Mouse (Mus musculus): ENCODE measurements around the gene Pacrg. TPM values are rescaled to one million over a fixed set of nuclear protein-coding genes. Genes with fewer than 3 reads are reported as not detected.

The Pacrg gene
- total RNA-seq, 1 experiment from 2014 or later, result not detected

DNA sequence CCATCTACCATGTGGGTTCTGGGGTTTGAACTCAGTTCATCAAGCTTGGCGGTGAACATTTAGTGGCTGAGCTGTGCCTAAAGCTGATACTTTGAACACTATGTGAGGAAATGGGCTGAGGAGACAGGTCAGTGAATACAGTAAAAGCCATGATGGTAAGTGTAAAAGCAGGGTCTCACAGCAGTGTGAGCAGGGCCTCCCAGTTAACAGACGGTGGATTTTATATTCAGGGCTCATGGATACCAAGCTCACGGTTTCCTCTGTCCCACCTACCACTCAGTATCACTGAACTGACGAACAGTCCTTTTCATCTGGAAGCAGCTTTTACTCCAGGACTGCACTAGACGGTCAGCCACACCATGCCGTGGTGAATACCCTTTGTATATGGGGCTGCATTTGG is 205.1 kb downstream of the Pacrg start:
- no peak for ATAC-seq (replicated peaks; ENCODE audit: insufficient number of reproducible peaks, low FRiP score, low TSS enrichment, poor library complexity, severe bottlenecking)

DNA sequence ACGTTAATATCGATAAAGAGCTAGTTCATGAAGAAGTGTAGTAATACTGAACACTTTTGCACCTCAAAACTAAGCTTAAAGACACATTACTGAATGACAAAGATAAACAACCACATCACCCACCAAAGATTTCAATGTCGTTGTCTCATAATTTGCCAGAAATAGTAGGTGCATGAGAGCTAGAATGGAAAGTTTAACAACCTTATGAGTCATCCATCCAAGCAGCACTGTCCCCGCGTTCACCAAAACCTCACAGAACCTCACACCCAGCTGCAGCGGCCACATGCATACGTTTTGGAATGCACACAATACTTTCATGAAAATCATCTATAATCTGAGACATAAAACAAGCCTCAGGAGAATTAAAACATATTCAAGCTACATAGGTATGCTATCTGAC is 206.3 kb downstream of the Pacrg start:
- no peak for ATAC-seq (replicated peaks; ENCODE audit: insufficient number of reproducible peaks, low FRiP score, low TSS enrichment, poor library complexity, severe bottlenecking)

DNA sequence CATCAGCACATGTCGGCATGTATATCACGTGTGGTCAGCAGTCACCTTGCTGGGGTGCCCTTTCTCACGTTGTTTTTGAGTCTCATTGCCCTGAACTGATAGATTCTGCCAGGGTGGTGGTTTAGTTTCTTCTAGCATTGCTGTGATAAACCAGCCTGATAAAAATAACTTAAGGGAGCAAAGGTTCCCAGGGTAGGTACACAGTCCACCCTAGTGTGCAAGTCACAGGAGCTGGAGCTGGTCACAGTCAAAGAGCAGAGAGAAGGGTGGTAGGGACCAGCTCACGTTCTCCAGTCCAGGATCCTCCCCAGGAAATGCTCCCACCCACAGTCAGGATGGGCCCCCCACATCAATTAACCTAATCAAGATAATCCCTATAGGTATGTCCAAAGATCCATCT is 211.9 kb downstream of the Pacrg start:
- no peak for ATAC-seq (replicated peaks; ENCODE audit: insufficient number of reproducible peaks, low FRiP score, low TSS enrichment, poor library complexity, severe bottlenecking)

GRCm38 (mm10) chr17:10627476-10627875 is 212.6 kb downstream of the Pacrg start:
- ATAC-seq (replicated peaks; ENCODE audit: insufficient number of reproducible peaks, low FRiP score, low TSS enrichment, poor library complexity, severe bottlenecking), result no peak

DNA sequence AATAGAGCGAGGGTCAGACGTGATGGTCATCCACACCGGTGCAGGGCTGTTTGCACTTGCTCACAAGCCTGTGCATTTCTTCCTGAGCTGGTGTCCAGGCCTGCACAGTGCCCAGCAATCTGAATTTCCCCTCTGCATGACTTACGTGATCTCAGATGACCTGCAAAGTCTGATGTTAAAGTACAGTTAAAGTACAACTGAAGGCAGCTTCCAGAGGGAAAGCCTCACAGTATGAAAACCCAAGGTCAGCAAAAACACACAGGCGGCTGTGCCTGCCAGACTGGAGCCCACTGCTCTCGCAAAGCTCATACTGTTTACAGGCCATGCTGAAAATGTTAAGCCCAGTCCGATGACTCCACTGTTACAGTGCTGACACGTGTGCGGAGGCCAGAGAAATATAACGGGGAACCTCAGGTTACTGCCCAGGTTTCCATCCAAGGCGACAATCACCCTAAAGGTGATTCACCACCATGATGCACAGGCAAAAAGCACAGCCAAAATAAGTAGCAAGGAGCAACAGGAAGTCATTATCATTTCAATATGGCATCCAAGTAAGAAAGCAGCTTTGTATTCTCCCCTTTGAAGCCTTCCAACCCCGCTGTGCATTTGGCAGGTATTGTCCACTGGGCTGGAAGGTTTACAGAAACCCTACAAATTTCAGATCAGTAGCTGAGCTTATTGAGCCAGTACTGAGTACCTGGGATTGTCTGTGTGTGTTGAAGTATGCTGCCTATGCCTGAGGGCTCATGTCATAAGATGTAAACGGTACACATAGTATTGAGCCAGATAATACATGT is 213.6 kb downstream of the Pacrg start:
- ATAC-seq (replicated peaks; ENCODE audit: insufficient number of reproducible peaks, low FRiP score, low TSS enrichment, poor library complexity, severe bottlenecking), result no peak

DNA sequence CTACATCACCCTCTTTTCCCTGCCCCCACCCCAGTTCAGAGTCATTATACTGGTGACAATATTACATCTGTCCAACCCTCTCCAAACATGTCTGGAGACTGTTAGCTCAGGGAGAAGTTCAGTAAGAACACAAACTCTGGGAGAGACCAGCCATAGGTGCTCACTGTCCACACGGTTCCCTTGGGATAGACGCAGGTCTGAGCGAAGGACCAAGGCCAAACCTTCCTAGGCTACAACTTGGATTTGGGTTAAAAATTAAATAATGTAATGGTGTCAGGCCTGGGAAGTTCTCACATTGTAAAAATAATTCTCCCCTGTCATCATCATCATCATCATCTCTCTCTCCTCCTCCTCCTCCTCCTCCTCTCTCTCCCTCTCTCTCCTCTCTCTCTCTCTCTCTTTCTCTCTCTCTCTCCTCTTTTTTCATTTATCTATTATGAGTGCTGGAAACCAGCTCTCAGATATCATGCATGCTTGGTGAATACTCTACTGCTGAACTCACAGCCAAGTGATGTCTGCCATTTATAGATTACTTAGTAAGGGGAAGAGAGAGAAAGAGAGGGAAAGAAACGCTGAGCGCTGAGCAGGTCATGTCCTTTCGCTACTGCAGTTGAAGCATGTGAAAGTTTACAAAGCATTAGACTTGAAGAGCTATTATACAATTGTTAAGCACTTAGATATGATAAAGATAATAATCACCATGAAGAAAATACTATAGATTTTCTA is 215.2 kb downstream of the Pacrg start:
- no peak for ATAC-seq (replicated peaks; ENCODE audit: insufficient number of reproducible peaks, low FRiP score, low TSS enrichment, poor library complexity, severe bottlenecking)

DNA sequence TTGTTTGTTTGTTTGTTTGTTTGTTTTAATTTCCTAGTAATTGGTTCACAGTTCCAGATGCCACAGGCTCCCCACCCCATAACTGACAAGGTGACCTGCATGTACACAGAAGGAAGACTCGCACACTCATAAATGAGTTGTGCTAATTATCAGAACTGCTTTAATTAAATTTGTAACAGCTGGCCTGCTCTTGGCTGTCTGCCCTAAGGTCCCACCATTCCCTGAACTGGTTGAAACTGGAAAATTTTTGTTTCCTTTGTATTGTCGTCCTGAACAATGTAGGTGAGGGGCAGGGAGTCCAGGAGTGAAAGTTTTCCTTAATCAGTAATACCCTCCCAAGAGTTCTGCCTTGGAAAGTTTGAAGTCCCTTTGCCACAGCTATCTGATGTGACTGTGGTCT is 219.5 kb downstream of the Pacrg start:
- ATAC-seq (replicated peaks; ENCODE audit: insufficient number of reproducible peaks, low FRiP score, low TSS enrichment, poor library complexity, severe bottlenecking), result no peak

- no peak for ATAC-seq (replicated peaks; ENCODE audit: insufficient number of reproducible peaks, low FRiP score, low TSS enrichment, poor library complexity, severe bottlenecking)
Measured at GRCm38 (mm10) chr17:10619881-10620280, 220.2 kb downstream of the Pacrg start.

- ATAC-seq (replicated peaks; ENCODE audit: insufficient number of reproducible peaks, low FRiP score, low TSS enrichment, poor library complexity, severe bottlenecking), result no peak
Measured at GRCm38 (mm10) chr17:10617656-10618055, 222.5 kb downstream of the Pacrg start.

DNA sequence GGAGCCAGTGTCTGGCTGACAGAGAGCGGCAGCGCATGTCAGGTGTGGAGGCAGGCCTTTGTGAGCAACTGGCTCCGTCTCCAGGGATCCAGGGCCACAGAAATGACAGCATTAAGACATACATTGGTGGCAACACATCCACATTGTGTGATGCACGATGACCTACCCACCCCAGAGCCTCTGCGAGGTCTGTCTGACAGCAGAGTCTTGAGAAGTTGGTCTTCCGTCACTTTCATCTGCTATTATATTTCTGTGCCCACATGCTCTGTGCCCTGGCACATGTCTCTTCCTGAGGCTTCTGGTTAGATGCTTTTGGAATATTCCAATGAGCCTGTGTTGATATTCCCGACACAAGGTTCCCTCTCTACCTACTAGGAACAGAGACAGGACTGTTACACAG is 224.5 kb downstream of the Pacrg start:
- no peak for ATAC-seq (replicated peaks; ENCODE audit: insufficient number of reproducible peaks, low FRiP score, low TSS enrichment, poor library complexity, severe bottlenecking)

- no peak for ATAC-seq (replicated peaks; ENCODE audit: insufficient number of reproducible peaks, low FRiP score, low TSS enrichment, poor library complexity, severe bottlenecking)
Measured at GRCm38 (mm10) chr17:10614696-10615095, 225.4 kb downstream of the Pacrg start.

DNA sequence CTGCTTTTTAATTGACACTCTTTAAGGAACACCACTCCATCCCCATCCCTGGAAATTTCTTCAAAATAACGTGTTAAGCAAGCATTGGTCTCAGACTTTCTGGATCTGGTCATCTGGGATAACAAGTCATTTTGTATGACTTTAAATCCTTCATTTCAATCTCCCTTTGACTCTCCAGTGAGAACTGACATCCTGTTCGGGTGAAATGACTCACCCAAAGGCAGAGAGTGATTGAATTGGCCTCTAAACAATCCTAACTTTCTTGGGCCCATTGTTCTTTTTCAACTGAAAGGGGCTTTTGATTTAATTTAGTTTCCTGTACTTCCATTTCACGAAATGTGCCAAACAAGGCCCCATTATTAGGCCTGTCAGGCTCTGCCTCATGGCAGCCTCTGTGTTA is 228.5 kb downstream of the Pacrg start:
- no peak for ATAC-seq (replicated peaks; ENCODE audit: insufficient number of reproducible peaks, low FRiP score, low TSS enrichment, poor library complexity, severe bottlenecking)

DNA sequence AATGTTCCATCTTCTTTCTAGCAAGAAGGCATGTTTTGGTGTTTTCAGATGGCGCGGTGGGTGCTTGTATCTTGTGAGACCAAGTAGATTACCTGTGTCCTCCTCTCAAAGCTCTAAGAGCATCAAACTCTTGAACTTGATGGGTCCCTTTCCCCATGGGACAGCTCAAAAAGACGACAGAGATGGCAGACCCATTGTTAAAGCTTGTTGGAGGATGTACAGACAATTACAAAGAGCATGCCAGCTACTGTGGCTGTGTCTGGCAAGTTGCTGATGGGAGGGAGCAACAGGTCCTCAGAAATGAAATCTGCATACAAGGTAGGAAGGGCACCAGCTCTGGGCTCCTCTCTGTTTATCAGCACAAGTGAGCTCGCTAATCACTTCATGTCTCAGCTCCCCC is 232.0 kb downstream of the Pacrg start:
- ATAC-seq (replicated peaks; ENCODE audit: insufficient number of reproducible peaks, low FRiP score, low TSS enrichment, poor library complexity, severe bottlenecking), result no peak

DNA sequence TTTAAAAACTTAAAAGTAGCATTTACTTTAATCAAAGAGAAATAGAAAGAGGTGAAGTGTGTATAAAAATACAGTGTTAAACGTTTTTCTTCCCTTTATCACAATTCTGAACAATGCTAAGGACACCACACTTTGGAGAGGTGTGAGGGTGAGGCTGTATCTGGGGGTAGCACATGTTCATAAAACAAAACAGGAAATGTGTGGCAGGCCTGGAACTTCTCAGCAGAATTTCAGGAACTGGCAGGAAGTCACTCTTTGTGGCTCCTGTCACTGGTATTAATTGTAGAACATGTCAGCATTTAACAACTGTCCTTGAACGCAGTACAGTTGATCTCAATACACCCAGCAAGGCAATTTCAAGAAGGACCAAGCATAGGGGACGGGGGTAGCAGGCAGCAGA is 234.0 kb downstream of the Pacrg start:
- no peak for ATAC-seq (replicated peaks; ENCODE audit: insufficient number of reproducible peaks, low FRiP score, low TSS enrichment, poor library complexity, severe bottlenecking)

DNA sequence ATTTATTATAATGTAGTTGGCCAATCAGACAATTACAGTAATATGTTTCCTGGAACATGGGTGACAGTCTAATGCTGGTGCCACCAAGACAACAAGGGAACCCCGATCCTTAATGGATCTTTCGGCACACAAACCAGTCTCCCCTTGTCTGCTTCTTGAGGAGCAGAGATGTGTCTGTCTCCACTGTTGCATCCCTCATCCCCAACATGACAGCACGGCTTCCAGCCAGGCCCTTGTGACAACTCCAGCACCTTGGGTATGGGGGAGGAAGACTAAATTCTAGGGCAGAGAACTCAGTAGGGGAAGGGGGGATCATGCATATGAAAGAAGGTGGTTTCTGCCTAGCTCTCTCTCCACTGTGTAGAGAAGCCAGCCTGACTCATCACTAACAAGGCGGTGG is 242.4 kb downstream of the Pacrg start:
- no peak for ATAC-seq (replicated peaks; ENCODE audit: insufficient number of reproducible peaks, low FRiP score, low TSS enrichment, poor library complexity, severe bottlenecking)

DNA sequence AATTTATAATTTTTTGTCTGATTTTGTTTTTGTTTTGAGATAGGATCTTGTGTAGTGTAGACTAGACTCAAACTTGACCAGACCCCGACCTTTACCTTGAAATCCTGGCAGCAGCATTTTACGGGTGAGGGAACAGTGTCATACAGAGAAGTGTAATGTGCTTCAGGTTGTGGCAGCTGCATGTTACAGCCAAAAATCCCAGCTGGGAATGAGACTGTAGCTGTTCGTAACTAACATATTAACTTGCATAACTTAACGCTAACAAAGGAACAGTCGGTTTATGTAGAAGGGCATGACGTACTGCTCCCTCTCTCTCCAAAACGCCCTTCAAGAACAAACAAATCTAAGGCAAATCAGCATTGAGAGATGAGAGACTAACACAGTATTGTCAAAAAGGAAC is 250.5 kb downstream of the Pacrg start:
- no peak for ATAC-seq (replicated peaks; ENCODE audit: insufficient number of reproducible peaks, low FRiP score, low TSS enrichment, poor library complexity, severe bottlenecking)

GRCm38 (mm10) chr17:10588922-10589400 is 251.2 kb downstream of the Pacrg start:
- no peak for ATAC-seq (replicated peaks; ENCODE audit: insufficient number of reproducible peaks, low FRiP score, low TSS enrichment, poor library complexity, severe bottlenecking)

DNA sequence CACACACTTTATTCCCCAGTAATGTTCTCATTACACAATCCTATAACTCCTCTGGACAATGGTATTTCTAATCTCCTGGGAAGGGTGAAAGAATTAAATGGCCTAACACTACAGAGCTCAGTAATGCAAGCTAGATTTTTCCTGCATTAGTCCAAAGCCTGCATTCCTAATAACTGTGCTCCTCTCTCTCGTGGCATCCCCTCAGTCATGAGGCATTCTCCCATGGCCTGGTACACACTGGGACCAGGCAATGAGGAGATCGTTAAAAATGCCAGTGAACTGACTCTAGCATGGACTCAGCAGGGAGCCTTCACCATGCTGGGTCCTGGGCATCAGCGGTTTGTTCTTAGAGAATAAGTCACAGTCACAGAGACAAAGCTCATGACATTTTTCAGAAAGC is 256.8 kb downstream of the Pacrg start:
- no peak for ATAC-seq (replicated peaks; ENCODE audit: insufficient number of reproducible peaks, low FRiP score, low TSS enrichment, poor library complexity, severe bottlenecking)

GRCm38 (mm10) chr17:10575306-10575705 is 264.8 kb downstream of the Pacrg start:
- ATAC-seq (replicated peaks; ENCODE audit: insufficient number of reproducible peaks, low FRiP score, low TSS enrichment, poor library complexity, severe bottlenecking), result no peak

DNA sequence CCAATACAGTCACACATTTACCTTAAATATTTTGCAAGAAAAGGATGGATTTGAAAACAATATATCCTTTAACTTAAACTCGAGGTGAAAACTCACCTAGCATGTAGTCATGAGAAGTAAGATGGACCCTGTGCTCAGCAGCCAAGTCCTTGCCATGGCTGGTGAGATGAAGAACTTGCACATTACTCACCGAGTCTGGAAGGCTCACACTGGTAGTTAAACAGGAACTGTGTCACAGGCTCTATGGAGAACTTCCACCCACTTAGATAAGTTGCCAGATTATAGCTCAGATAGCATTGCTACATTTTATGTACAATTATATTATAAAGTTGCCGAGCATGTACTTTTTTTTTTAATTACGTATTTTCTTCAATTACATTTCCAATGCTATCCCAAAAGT is 267.7 kb downstream of the Pacrg start:
- no peak for ATAC-seq (replicated peaks; ENCODE audit: insufficient number of reproducible peaks, low FRiP score, low TSS enrichment, poor library complexity, severe bottlenecking)
